In genomic region chr7:131059808-131060207, GRCm38 (mm10) we compare ENCODE assay signal across 17 mouse cellular contexts. TPM values are rescaled to one million over a fixed set of nuclear protein-coding genes. Genes with fewer than 3 reads are reported as not detected.
DNase-seq lines count a peak whose midpoint lies in the region; ATAC-seq and TF ChIP-seq lines count a peak whose summit lies in the region.
"Not testable (repeated sequence)": the region's sequence is repeated elsewhere in the genome, so short reads cannot be mapped to it uniquely, and the experiment has no call there.
"Had no signal": no experiment of that assay in that cellular context is flagged by ENCODE, and none has a peak within 500 bp of the region (broad histone marks: within the 10 kb centered on the region; RNA-seq: fewer than 3 reads in every experiment).

No protein-coding gene starts in this region.

- H3K4me3 ChIP-seq in heart, postnatal 0 days (ENCODE audit: low read depth, low read length); kidney, postnatal 0 days (replicated peaks; ENCODE audit: low read depth, low read length); limb, embryonic 14.5 days (replicated peaks; ENCODE audit: low read length): not testable (repeated sequence)

- H3K4me1 ChIP-seq in heart, postnatal 0 days (ENCODE audit: control insufficient read depth, insufficient read depth); kidney, postnatal 0 days (replicated peaks; ENCODE audit: insufficient read depth, low read length); limb, embryonic 14.5 days (ENCODE audit: control insufficient read depth, insufficient read depth, low read length): not testable (repeated sequence)

- not testable (repeated sequence) for H3K27ac ChIP-seq in heart, postnatal 0 days (ENCODE audit: low read depth); kidney, postnatal 0 days; limb, embryonic 14.5 days (replicated peaks; ENCODE audit: low read depth, low read length)

- not testable (repeated sequence) for TF ChIP-seq POLR2A in limb, embryonic 14.5 days (IDR thresholded peaks at IDR 0.05; ENCODE audit: borderline replicate concordance, extremely low read depth, insufficient read depth, insufficient read length)

- H3K36me3 ChIP-seq in heart, postnatal 0 days (replicated peaks; ENCODE audit: control insufficient read depth, insufficient read depth, low read length); kidney, postnatal 0 days (ENCODE audit: insufficient read depth, low read length); limb, embryonic 14.5 days (ENCODE audit: control insufficient read depth, insufficient read depth, low read length): not testable (repeated sequence)

- TF ChIP-seq CTCF in heart, postnatal 0 days (IDR thresholded peaks at IDR 0.05; ENCODE audit: low read depth), result peak; percentile 42
- TF ChIP-seq CTCF in kidney, postnatal 0 days (IDR thresholded peaks at IDR 0.05; ENCODE audit: low read depth), result peak; percentile 51

- not testable (repeated sequence) for H3K9me3 ChIP-seq in heart, postnatal 0 days (replicated peaks; ENCODE audit: control insufficient read depth, low read length); kidney, postnatal 0 days (replicated peaks; ENCODE audit: low read length); limb, embryonic 14.5 days (ENCODE audit: control insufficient read depth, low read length)

- H3K9ac ChIP-seq in heart, postnatal 0 days (replicated peaks; ENCODE audit: low read depth, low read length); kidney, postnatal 0 days (ENCODE audit: low read depth, low read length); limb, embryonic 14.5 days (ENCODE audit: low read depth, low read length, severe bottlenecking): not testable (repeated sequence)

- 53% methylated on average over 2 of the region's 2 CpGs for WGBS in heart, postnatal 0 days
- WGBS in kidney, postnatal 0 days, result 70% methylated on average over 2 of the region's 2 CpGs
- 64% methylated on average over 2 of the region's 2 CpGs for WGBS in limb, embryonic 14.5 days

- H3K27me3 ChIP-seq in heart, postnatal 0 days (ENCODE audit: control insufficient read depth, insufficient read depth, low read length); kidney, postnatal 0 days (ENCODE audit: insufficient read depth, low read length); limb, embryonic 14.5 days (ENCODE audit: control insufficient read depth, insufficient read depth, low read length): not testable (repeated sequence)

- not testable (repeated sequence) for ATAC-seq in heart, postnatal 0 days (ENCODE audit: insufficient read depth, low read depth); kidney, postnatal 0 days (replicated peaks; ENCODE audit: low FRiP score, low read depth); limb, embryonic 14.5 days (ENCODE audit: low FRiP score, low read depth)

- not testable (repeated sequence) for H3K4me2 ChIP-seq in heart, postnatal 0 days (ENCODE audit: low read depth, low read length); kidney, postnatal 0 days (ENCODE audit: low read length); limb, embryonic 14.5 days (replicated peaks; ENCODE audit: low read depth, low read length, severe bottlenecking)

- TF ChIP-seq EP300 in heart, postnatal 0 days (IDR thresholded peaks at IDR 0.05; ENCODE audit: low read depth), result not testable (repeated sequence)

- peak; percentile 52 for DNase-seq in adrenal gland, postnatal 14 days
- peak; percentile 2 for DNase-seq in embryo, embryonic 10.5 days (ENCODE audit: low spot score)
- DNase-seq in heart, postnatal 0 days (ENCODE audit: low spot score), result not testable (repeated sequence)
- peak; percentile 6 for DNase-seq in kidney, postnatal 0 days (ENCODE audit: low spot score)
- peak; percentile 25 for DNase-seq in limb, embryonic 14.5 days (ENCODE audit: low spot score)
- peak; percentile 45 for DNase-seq in naive thymus-derived CD4-positive, alpha-beta T cell, adult 2 months (ENCODE audit: low read depth)
- DNase-seq in thymus, postnatal 25 days, result peak; percentile 46

RNA-seq across cellular contexts. Expression of gene Dmbt1, which starts 28.0 kb away (rescaled TPM):
- 0.64 TPM in 1 of 2 replicates, not detected in the other for total RNA-seq in adrenal gland, postnatal 14 days (2021)
- total RNA-seq in heart, postnatal 0 days (2014; rRNA removed; ENCODE audit: low replicate concordance), result not detected in 2 replicates
- not detected in 2 replicates for polyA plus RNA-seq in heart, postnatal 0 days (2015; fragmentation: Nextera tagmentation; extraction: Ambion mirVana)
- not detected in 2 replicates for polyA plus RNA-seq in kidney, postnatal 0 days (2015; fragmentation: Nextera tagmentation; extraction: Ambion mirVana)
- 0.04 and 0.06 TPM in 2 replicates for polyA plus RNA-seq in limb, embryonic 14.5 days (2012; rRNA removed)
- polyA plus RNA-seq in limb, embryonic 14.5 days (2014; fragmentation: Nextera tagmentation; extraction: Ambion mirVana), result not detected in 2 replicates
- total RNA-seq: gastrocnemius, postnatal 10 days; heart, postnatal 25 days; left cerebral cortex, postnatal 10 days; megakaryocyte-erythroid progenitor cell, adult 5-6 weeks; MEL; monocyte, adult 5-6 weeks had no signal
- polyA plus RNA-seq: CD4-positive, CD25-positive, alpha-beta regulatory T cell, adult 4 months; kidney, embryonic 14.5 days; lung, embryonic 15.5 days; neural tube, embryonic 14.5 days had no signal
